Mouse (Mus musculus): ENCODE results near the gene 4931406C07Rik.

GRCm38 (mm10) chr9:15235986-15236385, 70.3 kb downstream of the 4931406C07Rik start:
- TF ChIP-seq CTCF (IDR thresholded peaks at IDR 0.05; ENCODE audit: borderline replicate concordance, control insufficient read depth, extremely low read depth, insufficient read depth, low read length, poor library complexity) (no peak), POLR2A (IDR thresholded peaks at IDR 0.05; ENCODE audit: control insufficient read depth, extremely low read depth, insufficient read depth, low read length, poor library complexity) (no peak)
